Mouse (Mus musculus): Measurements from ENCODE around the gene Trim41.

DNA sequence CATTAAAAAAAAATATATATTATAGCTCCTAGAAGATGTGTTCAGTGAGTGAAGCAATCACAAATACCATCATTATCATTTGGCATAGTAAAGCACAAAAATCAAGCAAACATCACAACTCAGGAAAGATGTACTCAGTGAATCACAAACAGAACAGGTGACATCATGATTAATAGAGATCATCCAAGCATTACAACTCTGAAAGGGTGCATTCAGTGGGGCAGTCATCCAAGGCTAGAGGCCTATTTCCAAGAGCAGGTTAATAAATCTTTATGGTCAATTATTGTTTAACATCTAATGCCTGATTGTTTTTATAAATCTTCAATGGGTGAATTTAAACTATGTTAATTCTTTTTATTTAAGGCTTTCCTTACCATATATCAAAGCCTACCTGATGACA is 23.7 kb upstream of the Trim41 start:
- TF ChIP-seq CTCF (IDR thresholded peaks at IDR 0.05; ENCODE audit: low read depth, low read length): no peak
- no peak for TF ChIP-seq GATA1 (IDR thresholded peaks at IDR 0.05; ENCODE audit: borderline replicate concordance, low read length)
